Mouse (Mus musculus): ENCODE measurements around the gene Mphosph9. TPM values are rescaled to one million over a fixed set of nuclear protein-coding genes. Genes with fewer than 3 reads are reported as not detected.
"Not testable (repeated sequence)": the region's sequence is repeated elsewhere in the genome, so short reads cannot be mapped to it uniquely, and the experiment has no call there.

Mphosph9 gene
- polyA plus RNA-seq, 1 experiment from 2014 or later: 8.5 TPM

- Histone ChIP-seq H3K27me3 (ENCODE audit: control insufficient read depth, insufficient read depth, low read length) (no peaks in the 10 kb centered on the region), H3K4me3 (replicated peaks; ENCODE audit: low read length) (peak overlapping the region; percentile 75), H3K9ac (ENCODE audit: low read length) (peak overlapping the region; percentile 78), H3K9me3 (replicated peaks; ENCODE audit: control insufficient read depth, low read length) (no peaks in the 10 kb centered on the region), H3K4me2 (ENCODE audit: low read depth, low read length) (peak overlapping the region; percentile 57), H3K4me1 (ENCODE audit: control insufficient read depth, insufficient read depth, low read length) (peaks cover 9% of the 10 kb centered on the region; the same call in 1 of the 2 replicates), H3K27ac (ENCODE audit: low read length) (peak overlapping the region; percentile 92; the same call in 1 of the 2 replicates), H3K36me3 (ENCODE audit: control insufficient read depth, insufficient read depth, low read length) (no peaks in the 10 kb centered on the region)
- 5% methylated on average over 8 of the region's 8 CpGs for WGBS
- no peak for ATAC-seq (ENCODE audit: insufficient read depth, low FRiP score)
Observed at GRCm38 (mm10) chr5:124326829-124327228, 943 bp downstream of the Mphosph9 start.

- no peak for ATAC-seq (ENCODE audit: insufficient read depth, low FRiP score)
- H3K9ac ChIP-seq (ENCODE audit: low read length): no peak overlapping the region
- H3K9me3 ChIP-seq (replicated peaks; ENCODE audit: control insufficient read depth, low read length): no peaks in the 10 kb centered on the region
- H3K27me3 ChIP-seq (ENCODE audit: control insufficient read depth, insufficient read depth, low read length): no peaks in the 10 kb centered on the region
- WGBS: 73% methylated on average over 7 of the region's 7 CpGs
- no peaks in the 10 kb centered on the region for H3K4me1 ChIP-seq (ENCODE audit: control insufficient read depth, insufficient read depth, low read length)
- no peak overlapping the region for H3K27ac ChIP-seq (ENCODE audit: low read length)
- no peak overlapping the region for H3K4me3 ChIP-seq (replicated peaks; ENCODE audit: low read length)
- no peak overlapping the region for H3K4me2 ChIP-seq (ENCODE audit: low read depth, low read length)
- peaks cover 16% of the 10 kb centered on the region for H3K36me3 ChIP-seq (ENCODE audit: control insufficient read depth, insufficient read depth, low read length)
Observed at GRCm38 (mm10) chr5:124317648-124318047, 10.1 kb downstream of the Mphosph9 start.

GRCm38 (mm10) chr5:124315941-124316340 is 11.8 kb downstream of the Mphosph9 start:
- H3K9me3 ChIP-seq (replicated peaks; ENCODE audit: control insufficient read depth, low read length): no peaks in the 10 kb centered on the region
- no peak for ATAC-seq (ENCODE audit: insufficient read depth, low FRiP score)
- no peaks in the 10 kb centered on the region for H3K27me3 ChIP-seq (ENCODE audit: control insufficient read depth, insufficient read depth, low read length)
- H3K36me3 ChIP-seq (ENCODE audit: control insufficient read depth, insufficient read depth, low read length): peaks cover 24% of the 10 kb centered on the region
- no peak overlapping the region for H3K4me2 ChIP-seq (ENCODE audit: low read depth, low read length)
- no peak overlapping the region for H3K9ac ChIP-seq (ENCODE audit: low read length)
- H3K4me3 ChIP-seq (replicated peaks; ENCODE audit: low read length): no peak overlapping the region
- no peaks in the 10 kb centered on the region for H3K4me1 ChIP-seq (ENCODE audit: control insufficient read depth, insufficient read depth, low read length)
- WGBS: 93% methylated on average over 11 of the region's 11 CpGs
- H3K27ac ChIP-seq (ENCODE audit: low read length): no peak overlapping the region

- peaks cover 24% of the 10 kb centered on the region for H3K36me3 ChIP-seq (ENCODE audit: control insufficient read depth, insufficient read depth, low read length)
Observed at GRCm38 (mm10) chr5:124315498-124315897, 12.3 kb downstream of the Mphosph9 start.

GRCm38 (mm10) chr5:124310091-124310490 is 17.7 kb downstream of the Mphosph9 start:
- Histone ChIP-seq H3K4me1 (ENCODE audit: control insufficient read depth, insufficient read depth, low read length) (no peaks in the 10 kb centered on the region), H3K27me3 (ENCODE audit: control insufficient read depth, insufficient read depth, low read length) (no peaks in the 10 kb centered on the region), H3K4me2 (ENCODE audit: low read depth, low read length) (no peak overlapping the region), H3K27ac (ENCODE audit: low read length) (no peak overlapping the region), H3K9ac (ENCODE audit: low read length) (no peak overlapping the region), H3K4me3 (replicated peaks; ENCODE audit: low read length) (no peak overlapping the region), H3K9me3 (replicated peaks; ENCODE audit: control insufficient read depth, low read length) (no peaks in the 10 kb centered on the region), H3K36me3 (ENCODE audit: control insufficient read depth, insufficient read depth, low read length) (peaks cover 24% of the 10 kb centered on the region)
- no peak for ATAC-seq (ENCODE audit: insufficient read depth, low FRiP score)
- WGBS: 96% methylated on average over 11 of the region's 11 CpGs

More at GRCm38 (mm10) chr5:124315498-124315897, 12.3 kb downstream of the Mphosph9 start:
- H3K9ac ChIP-seq (ENCODE audit: low read length): no peak overlapping the region
- no peak for ATAC-seq (ENCODE audit: insufficient read depth, low FRiP score)
- no peaks in the 10 kb centered on the region for H3K4me1 ChIP-seq (ENCODE audit: control insufficient read depth, insufficient read depth, low read length)
- H3K9me3 ChIP-seq (replicated peaks; ENCODE audit: control insufficient read depth, low read length): no peaks in the 10 kb centered on the region
- H3K4me2 ChIP-seq (ENCODE audit: low read depth, low read length): no peak overlapping the region
- H3K27me3 ChIP-seq (ENCODE audit: control insufficient read depth, insufficient read depth, low read length): no peaks in the 10 kb centered on the region
- no peak overlapping the region for H3K27ac ChIP-seq (ENCODE audit: low read length)
- WGBS: 89% methylated on average over 9 of the region's 9 CpGs
- H3K4me3 ChIP-seq (replicated peaks; ENCODE audit: low read length): no peak overlapping the region

- no peaks in the 10 kb centered on the region for H3K9me3 ChIP-seq (replicated peaks; ENCODE audit: control insufficient read depth, low read length)
- H3K9ac ChIP-seq (ENCODE audit: low read length): no peak overlapping the region
- H3K4me1 ChIP-seq (ENCODE audit: control insufficient read depth, insufficient read depth, low read length): no peaks in the 10 kb centered on the region
- no peak overlapping the region for H3K27ac ChIP-seq (ENCODE audit: low read length)
- no peaks in the 10 kb centered on the region for H3K27me3 ChIP-seq (ENCODE audit: control insufficient read depth, insufficient read depth, low read length)
- no peak for ATAC-seq (ENCODE audit: insufficient read depth, low FRiP score)
- peaks cover 20% of the 10 kb centered on the region for H3K36me3 ChIP-seq (ENCODE audit: control insufficient read depth, insufficient read depth, low read length)
- H3K4me3 ChIP-seq (replicated peaks; ENCODE audit: low read length): no peak overlapping the region
- no peak overlapping the region for H3K4me2 ChIP-seq (ENCODE audit: low read depth, low read length)
- WGBS: 97% methylated on average over 10 of the region's 10 CpGs
Observed at GRCm38 (mm10) chr5:124309155-124309554, 18.6 kb downstream of the Mphosph9 start.

GRCm38 (mm10) chr5:124302853-124303252 is 24.9 kb downstream of the Mphosph9 start:
- not testable (repeated sequence) for ATAC-seq (ENCODE audit: insufficient read depth, low FRiP score); H3K27ac ChIP-seq (ENCODE audit: low read length); H3K9me3 ChIP-seq (replicated peaks; ENCODE audit: control insufficient read depth, low read length); H3K27me3 ChIP-seq (ENCODE audit: control insufficient read depth, insufficient read depth, low read length); H3K9ac ChIP-seq (ENCODE audit: low read length); H3K4me3 ChIP-seq (replicated peaks; ENCODE audit: low read length); H3K4me2 ChIP-seq (ENCODE audit: low read depth, low read length); H3K4me1 ChIP-seq (ENCODE audit: control insufficient read depth, insufficient read depth, low read length)
- WGBS: 88% methylated on average over 6 of the region's 6 CpGs
- peaks cover 10% of the 10 kb centered on the region; the same call in 1 of the 2 replicates for H3K36me3 ChIP-seq (ENCODE audit: control insufficient read depth, insufficient read depth, low read length)

- no peak for ATAC-seq (ENCODE audit: insufficient read depth, low FRiP score)
Observed at GRCm38 (mm10) chr5:124300132-124300531, 27.6 kb downstream of the Mphosph9 start.

GRCm38 (mm10) chr5:124299307-124299706 is 28.5 kb downstream of the Mphosph9 start:
- H3K36me3 ChIP-seq (ENCODE audit: control insufficient read depth, insufficient read depth, low read length); H3K4me3 ChIP-seq (replicated peaks; ENCODE audit: low read length); H3K4me2 ChIP-seq (ENCODE audit: low read depth, low read length); H3K9ac ChIP-seq (ENCODE audit: low read length); H3K27me3 ChIP-seq (ENCODE audit: control insufficient read depth, insufficient read depth, low read length); H3K9me3 ChIP-seq (replicated peaks; ENCODE audit: control insufficient read depth, low read length); ATAC-seq (ENCODE audit: insufficient read depth, low FRiP score); H3K27ac ChIP-seq (ENCODE audit: low read length); H3K4me1 ChIP-seq (ENCODE audit: control insufficient read depth, insufficient read depth, low read length): not testable (repeated sequence)
- 64% methylated on average over 3 of the region's 4 CpGs for WGBS

More at GRCm38 (mm10) chr5:124300132-124300531, 27.6 kb downstream of the Mphosph9 start:
- Histone ChIP-seq H3K4me3 (replicated peaks; ENCODE audit: low read length) (no peak overlapping the region), H3K4me2 (ENCODE audit: low read depth, low read length) (no peak overlapping the region), H3K27me3 (ENCODE audit: control insufficient read depth, insufficient read depth, low read length) (no peaks in the 10 kb centered on the region), H3K27ac (ENCODE audit: low read length) (no peak overlapping the region), H3K9me3 (replicated peaks; ENCODE audit: control insufficient read depth, low read length) (no peaks in the 10 kb centered on the region), H3K4me1 (ENCODE audit: control insufficient read depth, insufficient read depth, low read length) (no peaks in the 10 kb centered on the region), H3K9ac (ENCODE audit: low read length) (no peak overlapping the region), H3K36me3 (ENCODE audit: control insufficient read depth, insufficient read depth, low read length) (0 out of 2 replicates have a peak, but pooled peaks cover 7% of the 10 kb centered on the region)
- 55% methylated on average over 4 of the region's 4 CpGs for WGBS
